Mouse (Mus musculus): ENCODE measurements around the gene Tex29. TPM values are rescaled to one million over a fixed set of nuclear protein-coding genes. Genes with fewer than 3 reads are reported as not detected.

Gene Tex29
- polyA plus RNA-seq, 1 experiment from 2014 or later: not detected

DNA sequence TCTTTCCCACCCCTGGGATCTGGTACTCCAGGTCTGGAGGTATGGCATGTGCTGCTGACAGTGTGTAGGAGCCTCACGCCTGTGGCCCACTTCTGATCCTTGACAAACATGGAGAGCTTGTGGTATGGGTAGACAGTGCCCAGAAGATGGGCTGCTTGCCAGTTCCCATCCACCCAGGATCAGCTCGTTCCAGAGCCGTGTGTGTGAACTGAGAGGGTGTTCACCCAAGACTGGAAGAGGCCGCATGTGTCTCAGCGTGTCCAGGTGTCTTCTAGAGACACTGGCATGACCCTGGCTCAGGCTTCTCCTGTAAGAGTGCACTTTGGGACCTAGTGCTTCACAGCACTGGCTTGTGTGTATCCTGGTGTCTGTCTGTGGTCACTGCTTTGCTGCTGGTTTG, 29.8 kb upstream of the Tex29 start:
- WGBS: 96% methylated on average over 5 of the region's 5 CpGs
- ATAC-seq (replicated peaks; ENCODE audit: low FRiP score): no peak
- H3K36me3 ChIP-seq: peaks cover 100% of the 10 kb centered on the region

DNA sequence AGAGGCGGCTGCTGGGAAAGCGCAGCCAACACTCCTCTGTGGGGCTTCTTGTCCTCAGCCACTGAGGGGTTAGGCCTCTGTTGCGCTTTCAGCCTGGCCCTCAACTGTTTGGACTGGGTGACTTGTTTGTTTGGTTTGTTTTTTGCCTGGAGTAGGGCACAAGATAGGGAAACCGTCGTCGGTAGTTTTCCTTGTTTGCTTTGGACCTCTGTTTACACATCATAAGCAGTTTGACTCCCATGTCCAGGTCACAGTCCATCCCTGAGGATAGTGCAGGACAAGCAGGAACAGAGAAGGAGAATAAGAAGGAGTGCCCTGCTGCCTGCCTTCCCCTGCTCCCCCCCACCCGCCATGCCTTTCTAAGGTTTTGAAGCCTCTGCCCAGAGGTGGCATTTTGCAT, 26.5 kb upstream of the Tex29 start:
- H3K4me2 ChIP-seq: no peak overlapping the region
- no peak overlapping the region for H3K4me3 ChIP-seq (replicated peaks)
- H3K27ac ChIP-seq: no peak overlapping the region
- no peak for ATAC-seq (replicated peaks; ENCODE audit: low FRiP score)
- H3K9me3 ChIP-seq (replicated peaks): no peaks in the 10 kb centered on the region
- no peaks in the 10 kb centered on the region for H3K4me1 ChIP-seq
- peaks cover 98% of the 10 kb centered on the region for H3K36me3 ChIP-seq
- H3K27me3 ChIP-seq: no peaks in the 10 kb centered on the region
- WGBS: 86% methylated on average over 7 of the region's 7 CpGs
- no peak overlapping the region for H3K9ac ChIP-seq

More for the DNA sequence above, 29.8 kb upstream of the Tex29 start:
- Histone ChIP-seq H3K9ac (no peak overlapping the region), H3K9me3 (replicated peaks) (no peaks in the 10 kb centered on the region), H3K4me3 (replicated peaks) (no peak overlapping the region), H3K27me3 (no peaks in the 10 kb centered on the region), H3K4me2 (no peak overlapping the region), H3K27ac (no peak overlapping the region), H3K4me1 (no peaks in the 10 kb centered on the region)

DNA sequence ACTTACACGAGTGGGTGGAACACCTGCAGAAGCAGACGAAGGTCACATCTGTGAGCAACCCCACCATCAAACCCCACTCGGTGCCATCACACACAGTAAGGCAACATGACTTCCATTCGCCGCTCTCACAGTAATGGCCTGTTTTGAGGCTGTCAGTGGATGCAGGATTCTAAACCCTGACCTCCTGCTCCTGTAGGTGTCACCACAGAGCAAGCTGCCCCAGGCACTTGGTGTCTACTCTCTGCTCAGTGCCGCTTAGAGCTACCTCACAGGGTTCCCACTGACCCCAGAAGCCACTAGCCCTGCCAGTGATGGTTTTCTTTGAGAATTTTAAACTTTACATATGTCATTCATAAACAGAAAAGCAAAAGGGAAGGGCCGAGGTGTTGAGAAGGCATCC, 25.1 kb upstream of the Tex29 start:
- peaks cover 3% of the 10 kb centered on the region for H3K4me1 ChIP-seq
- no peak overlapping the region for H3K9ac ChIP-seq
- peaks cover 98% of the 10 kb centered on the region for H3K36me3 ChIP-seq
- H3K4me2 ChIP-seq: no peak overlapping the region
- no peaks in the 10 kb centered on the region for H3K9me3 ChIP-seq (replicated peaks)
- no peak for ATAC-seq (replicated peaks; ENCODE audit: low FRiP score)
- no peak overlapping the region for H3K27ac ChIP-seq
- no peaks in the 10 kb centered on the region for H3K27me3 ChIP-seq
- no peak overlapping the region for H3K4me3 ChIP-seq (replicated peaks)
- 83% methylated on average over 7 of the region's 7 CpGs for WGBS

DNA sequence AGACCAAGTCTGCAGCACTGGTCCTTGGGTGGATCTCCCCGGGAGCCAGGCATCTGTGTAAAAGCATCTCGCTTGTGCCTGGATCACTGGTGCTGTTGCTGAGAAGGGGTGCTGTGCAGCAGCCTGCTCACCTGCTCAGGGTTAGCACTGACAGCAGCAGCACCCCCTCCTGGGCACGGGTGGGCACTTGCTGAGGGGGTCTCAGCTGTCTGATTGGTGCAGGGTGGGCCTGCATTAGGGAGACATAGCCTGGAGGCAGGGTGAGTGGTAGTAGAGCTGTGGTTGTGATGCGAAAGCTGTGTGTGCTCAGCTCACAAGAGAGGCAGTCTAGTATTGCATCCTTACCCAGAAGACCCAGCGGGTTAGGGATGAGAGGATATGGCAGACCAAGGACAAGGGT, 20.1 kb upstream of the Tex29 start:
- Histone ChIP-seq H3K27me3 (no peaks in the 10 kb centered on the region), H3K4me3 (replicated peaks) (no peak overlapping the region), H3K27ac (peak overlapping the region; percentile 51; the same call in 1 of the 2 replicates), H3K4me1 (peaks cover 10% of the 10 kb centered on the region), H3K36me3 (peaks cover 98% of the 10 kb centered on the region), H3K9ac (no peak overlapping the region), H3K4me2 (no peak overlapping the region), H3K9me3 (replicated peaks) (no peaks in the 10 kb centered on the region)
- WGBS: 85% methylated on average over 5 of the region's 5 CpGs
- ATAC-seq (replicated peaks; ENCODE audit: low FRiP score): no peak; the same call in none of the 2 replicates

DNA sequence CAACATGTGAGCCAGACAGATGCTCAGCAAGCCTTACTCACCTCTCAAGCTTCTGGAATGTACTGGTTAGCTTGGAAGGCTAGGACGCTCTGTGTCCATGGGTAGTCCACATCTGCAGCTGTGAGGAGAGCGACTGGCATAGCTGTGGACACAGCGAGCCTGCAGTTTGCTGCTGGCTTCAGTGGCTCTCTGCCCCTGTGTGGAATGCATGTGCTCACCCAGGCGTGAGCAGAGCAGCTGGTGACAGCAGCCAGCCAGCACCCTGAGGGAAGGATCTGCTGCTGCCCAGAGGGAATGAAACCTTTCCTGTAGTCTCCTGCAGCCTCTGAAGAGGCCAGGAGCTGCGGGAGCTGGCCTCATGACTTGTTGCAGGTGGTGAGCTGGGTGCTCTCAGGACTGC, 19.7 kb upstream of the Tex29 start:
- H3K4me1 ChIP-seq: peaks cover 10% of the 10 kb centered on the region
- no peak overlapping the region for H3K4me2 ChIP-seq
- no peaks in the 10 kb centered on the region for H3K27me3 ChIP-seq
- no peaks in the 10 kb centered on the region for H3K9me3 ChIP-seq (replicated peaks)
- ATAC-seq (replicated peaks; ENCODE audit: low FRiP score): peak; percentile 83
- 69% methylated on average over 5 of the region's 5 CpGs for WGBS
- H3K9ac ChIP-seq: no peak overlapping the region
- H3K27ac ChIP-seq: peak overlapping the region; percentile 51; the same call in 1 of the 2 replicates
- H3K36me3 ChIP-seq: peaks cover 98% of the 10 kb centered on the region
- H3K4me3 ChIP-seq (replicated peaks): no peak overlapping the region

DNA sequence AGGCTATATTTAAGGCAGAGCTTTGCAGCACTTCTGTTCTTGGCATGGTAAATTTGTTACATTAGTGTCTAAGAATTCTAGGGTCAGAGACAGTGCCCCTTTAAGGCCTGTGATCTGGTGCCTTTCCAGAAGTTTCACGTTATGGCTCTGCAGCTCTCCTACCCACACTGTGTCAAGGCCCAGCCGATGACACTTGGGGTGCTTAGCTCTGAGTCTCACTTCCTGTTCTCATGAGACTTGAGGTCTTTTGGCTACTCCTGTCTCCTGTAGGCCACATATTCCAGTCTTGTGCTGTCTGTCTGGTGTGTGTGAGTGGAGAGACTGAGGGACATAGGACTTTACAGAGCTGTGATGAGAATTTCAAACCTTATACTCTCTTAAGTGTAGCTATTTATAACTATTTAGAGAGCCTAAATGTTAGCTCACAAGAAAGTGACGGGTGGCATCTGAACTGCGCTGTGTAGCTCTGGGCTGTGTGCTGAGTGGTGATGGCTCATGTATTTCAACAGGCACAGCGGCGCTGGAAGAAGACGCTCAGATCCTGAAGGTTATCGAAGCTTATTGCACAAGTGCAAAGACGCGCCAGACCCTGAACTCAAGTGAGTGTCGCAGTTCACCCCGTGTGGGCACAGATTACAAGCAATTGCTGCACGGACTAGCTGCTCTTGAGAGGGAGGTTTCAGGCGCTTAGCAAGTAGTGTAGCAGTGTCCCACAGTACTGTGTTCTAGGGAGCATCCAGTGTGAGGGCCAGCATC, 18.6 kb upstream of the Tex29 start:
- no peaks in the 10 kb centered on the region for H3K27me3 ChIP-seq
- H3K27ac ChIP-seq: peak overlapping the region; percentile 51; the same call in 1 of the 2 replicates
- WGBS: 92% methylated on average over 14 of the region's 14 CpGs
- H3K4me2 ChIP-seq: no peak overlapping the region
- peaks cover 10% of the 10 kb centered on the region for H3K4me1 ChIP-seq
- H3K36me3 ChIP-seq: peaks cover 98% of the 10 kb centered on the region
- H3K9me3 ChIP-seq (replicated peaks): no peaks in the 10 kb centered on the region
- no peak for ATAC-seq (replicated peaks; ENCODE audit: low FRiP score)
- no peak overlapping the region for H3K9ac ChIP-seq
- no peak overlapping the region for H3K4me3 ChIP-seq (replicated peaks)

DNA sequence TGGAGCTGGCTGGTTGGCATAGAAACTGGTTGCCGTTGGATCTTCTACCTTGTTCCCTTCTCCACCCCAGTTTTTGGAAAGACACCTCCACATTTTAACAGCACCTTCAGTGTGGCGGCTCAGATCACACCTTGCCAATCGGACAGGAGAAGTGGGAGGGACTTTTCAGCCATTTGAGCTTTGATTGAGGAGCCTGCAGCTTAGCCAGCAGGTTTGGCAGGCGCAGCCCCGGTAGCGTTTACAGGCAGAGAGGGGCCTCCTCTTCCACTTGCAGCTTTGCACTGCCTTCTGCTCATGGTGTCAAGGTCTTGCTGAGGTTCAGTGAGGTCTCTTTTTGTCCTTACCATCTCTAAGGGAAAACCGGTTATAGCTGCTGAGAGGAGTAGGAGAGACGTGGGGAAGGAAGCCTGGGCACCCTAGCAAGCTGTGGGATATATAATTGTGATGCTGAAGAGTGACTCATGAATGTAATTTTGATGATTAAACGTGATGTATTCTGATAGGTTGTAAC, 17.7 kb upstream of the Tex29 start:
- no peak for ATAC-seq (replicated peaks; ENCODE audit: low FRiP score)
- H3K36me3 ChIP-seq: peaks cover 99% of the 10 kb centered on the region

DNA sequence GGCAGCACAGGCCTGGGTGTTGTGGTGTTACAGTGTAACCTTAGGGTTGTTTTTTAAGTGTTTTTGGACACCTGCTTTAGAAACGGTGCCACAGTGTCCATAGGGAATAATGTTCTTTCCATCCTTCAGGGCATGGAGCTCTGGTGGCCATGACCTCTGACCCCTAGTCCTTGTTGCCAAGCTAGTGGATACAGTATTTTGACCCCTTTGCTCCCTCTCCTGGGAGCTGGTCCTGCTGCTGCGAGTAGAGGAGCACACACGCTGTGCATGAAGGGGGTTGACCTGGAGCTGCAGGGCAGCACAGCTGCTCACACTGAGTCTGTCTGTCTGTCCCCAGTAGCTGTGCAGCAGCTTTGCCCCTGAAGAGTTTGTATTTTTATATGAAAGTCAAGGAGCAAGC, 14.5 kb upstream of the Tex29 start:
- Histone ChIP-seq H3K9me3 (replicated peaks) (no peaks in the 10 kb centered on the region), H3K4me3 (replicated peaks) (no peak overlapping the region), H3K9ac (no peak overlapping the region), H3K36me3 (peaks cover 97% of the 10 kb centered on the region), H3K27me3 (no peaks in the 10 kb centered on the region), H3K4me2 (no peak overlapping the region), H3K27ac (no peak overlapping the region), H3K4me1 (peaks cover under 1% of the 10 kb centered on the region)
- no peak for ATAC-seq (replicated peaks; ENCODE audit: low FRiP score)
- WGBS: 59% methylated on average over 3 of the region's 3 CpGs

More for the DNA sequence above, 17.7 kb upstream of the Tex29 start:
- Histone ChIP-seq H3K27ac (no peak overlapping the region), H3K9ac (no peak overlapping the region), H3K4me3 (replicated peaks) (no peak overlapping the region), H3K4me2 (no peak overlapping the region), H3K4me1 (peaks cover 10% of the 10 kb centered on the region), H3K27me3 (no peaks in the 10 kb centered on the region), H3K9me3 (replicated peaks) (no peaks in the 10 kb centered on the region)
- WGBS: 65% methylated on average over 9 of the region's 9 CpGs

DNA sequence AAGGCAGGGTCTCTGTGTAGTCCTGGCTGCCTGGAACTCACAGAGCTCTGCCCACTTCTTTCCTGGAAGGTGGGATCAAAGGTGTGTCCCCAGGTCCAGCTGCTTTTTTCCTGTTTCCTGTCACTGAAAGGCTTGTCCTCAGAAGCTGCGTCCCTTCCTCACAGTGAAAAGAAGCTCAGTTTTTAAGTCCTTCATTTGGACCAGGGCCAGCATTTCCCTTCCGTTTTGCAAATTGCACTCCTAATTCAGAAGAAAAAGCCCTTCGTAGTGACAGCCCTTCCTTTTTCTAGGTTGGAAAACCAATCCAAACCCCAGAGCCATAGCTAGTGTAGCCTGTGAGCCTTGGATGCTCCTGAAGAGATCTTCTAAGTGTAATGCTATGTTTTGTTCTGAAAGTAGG, 13.0 kb upstream of the Tex29 start:
- no peak overlapping the region for H3K4me3 ChIP-seq (replicated peaks)
- no peaks in the 10 kb centered on the region for H3K4me1 ChIP-seq
- H3K27ac ChIP-seq: no peak overlapping the region
- H3K9me3 ChIP-seq (replicated peaks): no peaks in the 10 kb centered on the region
- 68% methylated on average over 3 of the region's 3 CpGs for WGBS
- no peak for ATAC-seq (replicated peaks; ENCODE audit: low FRiP score)
- no peaks in the 10 kb centered on the region for H3K27me3 ChIP-seq
- H3K4me2 ChIP-seq: no peak overlapping the region
- no peak overlapping the region for H3K9ac ChIP-seq
- peaks cover 97% of the 10 kb centered on the region for H3K36me3 ChIP-seq

DNA sequence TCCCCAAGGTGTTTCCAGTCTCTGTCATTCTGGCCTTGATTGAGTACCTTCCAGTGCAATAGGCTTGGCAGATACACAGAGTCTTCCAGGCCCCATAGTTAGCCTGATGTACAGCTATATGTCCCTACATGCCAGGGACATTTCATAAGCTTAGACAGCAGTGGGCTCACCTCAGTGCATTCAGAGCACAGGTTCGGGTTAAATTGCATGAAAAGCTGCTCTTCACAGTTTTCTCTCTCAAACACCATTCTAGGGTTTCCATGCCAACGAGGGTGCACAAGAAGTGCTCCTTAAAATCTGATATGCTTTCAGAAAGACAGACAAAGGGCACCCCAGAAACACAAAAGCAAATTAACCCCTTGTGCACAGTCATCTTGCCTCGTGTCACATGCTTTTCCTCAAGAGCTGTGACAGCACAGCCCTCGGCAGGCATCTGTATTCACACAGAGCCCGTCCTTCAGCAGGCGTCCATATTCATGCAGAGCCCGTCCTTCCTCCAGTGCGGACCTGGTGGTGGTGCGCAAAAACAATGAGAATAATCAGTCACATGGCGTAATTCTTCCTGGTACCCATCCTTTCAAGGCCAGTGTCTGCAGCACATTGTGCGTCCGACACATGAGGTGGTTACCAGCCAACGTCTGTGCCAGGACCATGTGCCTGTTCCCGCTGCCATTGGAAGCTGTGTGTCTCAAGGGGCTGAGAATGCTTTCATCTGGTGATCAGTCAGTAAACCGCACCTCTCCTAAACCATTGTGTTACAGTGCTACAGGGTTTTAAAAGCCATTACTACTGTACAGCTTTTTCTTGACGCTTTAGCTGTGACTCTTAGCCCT, 9.8 kb upstream of the Tex29 start:
- 87% methylated on average over 16 of the region's 16 CpGs for WGBS
- no peak overlapping the region for H3K4me2 ChIP-seq
- no peak overlapping the region for H3K27ac ChIP-seq
- no peaks in the 10 kb centered on the region for H3K4me1 ChIP-seq
- no peaks in the 10 kb centered on the region for H3K27me3 ChIP-seq
- no peak for ATAC-seq (replicated peaks; ENCODE audit: low FRiP score)
- H3K9me3 ChIP-seq (replicated peaks): no peaks in the 10 kb centered on the region
- no peak overlapping the region for H3K9ac ChIP-seq
- H3K4me3 ChIP-seq (replicated peaks): no peak overlapping the region
- peaks cover 97% of the 10 kb centered on the region for H3K36me3 ChIP-seq

DNA sequence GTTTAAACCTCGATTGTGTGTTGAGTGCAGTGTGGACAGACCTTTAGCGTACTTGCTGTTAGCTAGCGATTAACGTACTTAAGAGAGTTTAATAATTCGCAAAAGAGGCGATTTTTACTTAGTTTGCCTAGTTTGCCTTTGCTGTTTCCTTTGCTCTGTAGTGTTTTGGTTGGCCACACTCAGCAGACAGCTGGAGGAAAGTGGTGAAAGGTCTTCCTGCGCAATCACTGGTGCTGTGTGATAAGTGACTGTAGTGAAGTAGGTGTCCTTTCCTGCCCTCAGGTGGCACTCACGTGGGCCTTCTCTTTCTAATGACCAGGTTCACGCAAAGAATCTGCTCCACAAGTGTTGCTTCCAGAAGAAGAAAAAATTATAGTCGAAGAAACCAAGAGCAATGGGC, 9.1 kb upstream of the Tex29 start:
- Histone ChIP-seq H3K4me1 (no peaks in the 10 kb centered on the region), H3K9ac (no peak overlapping the region), H3K9me3 (replicated peaks) (no peaks in the 10 kb centered on the region), H3K27ac (no peak overlapping the region), H3K27me3 (no peaks in the 10 kb centered on the region), H3K4me3 (replicated peaks) (no peak overlapping the region), H3K36me3 (peaks cover 92% of the 10 kb centered on the region), H3K4me2 (no peak overlapping the region)
- ATAC-seq (replicated peaks; ENCODE audit: low FRiP score): no peak
- WGBS: 89% methylated on average over 10 of the region's 10 CpGs

DNA sequence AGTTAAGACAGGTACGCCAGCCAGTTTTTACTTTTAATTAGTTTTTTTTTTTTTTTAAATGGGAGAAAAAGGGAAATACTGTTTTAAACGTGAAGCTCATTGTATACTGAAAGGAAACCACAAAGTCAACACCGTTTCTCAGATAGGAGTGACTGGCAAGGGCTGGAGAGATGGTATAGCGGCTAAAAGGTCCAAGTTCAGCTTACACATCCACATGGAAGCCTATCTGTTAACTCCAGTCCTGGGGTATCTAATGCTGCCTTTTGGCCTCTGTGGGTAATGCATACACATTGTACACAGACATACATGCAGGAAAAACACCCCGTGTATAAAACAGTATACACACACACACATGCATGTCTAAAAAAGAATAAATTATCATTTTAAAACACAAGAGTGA, 8.3 kb upstream of the Tex29 start:
- ATAC-seq (replicated peaks; ENCODE audit: low FRiP score): no peak
- Histone ChIP-seq H3K4me3 (replicated peaks) (no peak overlapping the region), H3K27ac (no peak overlapping the region), H3K4me2 (no peak overlapping the region), H3K36me3 (peaks cover 84% of the 10 kb centered on the region), H3K4me1 (no peaks in the 10 kb centered on the region), H3K9ac (no peak overlapping the region), H3K9me3 (replicated peaks) (no peaks in the 10 kb centered on the region), H3K27me3 (no peaks in the 10 kb centered on the region)
- 88% methylated on average over 5 of the region's 5 CpGs for WGBS

Data from kidney, embryonic 15.5 days (tissue).